Mouse (Mus musculus) embryonic fibroblast, embryonic 13.5 days (primary cell): ENCODE results near the gene Smtnl2.

ENCODE experiments used
- CTCF ChIP-seq: IDR thresholded peaks from 2 replicates; pipeline ENCODE4 v1.5.1; 2011; ENCODE audit warnings: mild to moderate bottlenecking, control low read depth, low read length, moderate library complexity, borderline replicate concordance; ENCODE audit not compliant: insufficient read depth
- POLR2A ChIP-seq: IDR thresholded peaks from 2 replicates; pipeline ENCODE4 v1.6.1; 2011; ENCODE audit warnings: low read depth, mild to moderate bottlenecking, control low read depth, low read length, moderate library complexity

GRCm38 (mm10) chr11:72396621-72397020, 14.9 kb downstream of the Smtnl2 start:
- TF ChIP-seq POLR2A (no peak), CTCF (no peak)
